Comparison of ENCODE assay signal across 8 mouse cellular contexts in genomic region chr5:114774403-114775051, GRCm38 (mm10). TPM values are rescaled to one million over a fixed set of nuclear protein-coding genes. Genes with fewer than 3 reads are reported as not detected.
A peak's percentile ranks its signal among the peaks of the same experiment; 100 is the strongest.
DNase-seq lines count a peak whose midpoint lies in the region; ATAC-seq and TF ChIP-seq lines count a peak whose summit lies in the region.

Gene Ankrd13a, plus strand, starts transcription at chr5:114774677.

- H3K27ac ChIP-seq in forebrain, embryonic 10.5 days: peak within 1 kb of the TSS; percentile 99
- peak within 1 kb of the TSS; percentile 92 for H3K27ac ChIP-seq in heart, embryonic 15.5 days
- H3K27ac ChIP-seq in liver, embryonic 14.5 days: peak within 1 kb of the TSS; percentile 67
- peak within 1 kb of the TSS; percentile 88 for H3K27ac ChIP-seq in neural tube, embryonic 11.5 days (ENCODE audit: low read depth, low read length)
- H3K27ac ChIP-seq in stomach, postnatal 0 days (replicated peaks): peak within 1 kb of the TSS; percentile 90

- H3K4me3 ChIP-seq in forebrain, embryonic 10.5 days: peak within 1 kb of the TSS; percentile 99
- H3K4me3 ChIP-seq in heart, embryonic 15.5 days: peak within 1 kb of the TSS; percentile 98
- H3K4me3 ChIP-seq in liver, embryonic 14.5 days (ENCODE audit: insufficient read depth in 1 of 2, low read depth in 2 of 2, low read length in 2 of 2): peak within 1 kb of the TSS; percentile 91 to 100
- H3K4me3 ChIP-seq in neural tube, embryonic 11.5 days (ENCODE audit: low read depth, low read length): peak within 1 kb of the TSS; percentile 99
- peak within 1 kb of the TSS; percentile 99 for H3K4me3 ChIP-seq in stomach, postnatal 0 days (ENCODE audit: low read depth, low read length)

- no peaks in the 10 kb centered on the region for H3K36me3 ChIP-seq in forebrain, embryonic 10.5 days (replicated peaks)
- no peaks in the 10 kb centered on the region for H3K36me3 ChIP-seq in heart, embryonic 15.5 days
- H3K36me3 ChIP-seq in liver, embryonic 14.5 days (replicated peaks; ENCODE audit: control insufficient read depth, insufficient read depth, low read depth): no peaks in the 10 kb centered on the region; the same call in 1 of the 2 replicates
- no peaks in the 10 kb centered on the region for H3K36me3 ChIP-seq in neural tube, embryonic 11.5 days (ENCODE audit: control insufficient read depth, insufficient read depth, low read length)
- H3K36me3 ChIP-seq in stomach, postnatal 0 days (ENCODE audit: control insufficient read depth, insufficient read depth, low read length): no peaks in the 10 kb centered on the region

- H3K9ac ChIP-seq in heart, embryonic 15.5 days: peak within 1 kb of the TSS; percentile 81
- H3K9ac ChIP-seq in liver, embryonic 14.5 days (replicated peaks): peak within 1 kb of the TSS; percentile 97
- peak within 1 kb of the TSS; percentile 93 for H3K9ac ChIP-seq in neural tube, embryonic 11.5 days (ENCODE audit: low read length)
- peak within 1 kb of the TSS; percentile 94 for H3K9ac ChIP-seq in stomach, postnatal 0 days (ENCODE audit: low read length)

- DNase-seq in CD8-positive naive resting alpha-beta T cell, adult 2 months (ENCODE audit: low read depth in 2 of 2, low spot score in 2 of 2): peak; percentile 84 to 88
- DNase-seq in c-Kit-positive CD71-negative TER-119-negative erythroid progenitor cells, embryonic 14.5 days (ENCODE audit: low read depth): peak; percentile 81
- peak; percentile 92 for DNase-seq in forebrain, embryonic 10.5 days (ENCODE audit: extremely low spot score, low spot score)
- DNase-seq in kidney, postnatal 25 days: peak; percentile 91 to 96
- peak; percentile 88 to 89 (median 88) for DNase-seq in liver, embryonic 14.5 days (ENCODE audit: low read depth in 3 of 3, low spot score in 3 of 3)
- peak; percentile 93 for DNase-seq in neural tube, embryonic 11.5 days (ENCODE audit: low spot score)
- DNase-seq in stomach, postnatal 0 days (ENCODE audit: low spot score): peak; percentile 92

- no peaks in the 10 kb centered on the region for H3K9me3 ChIP-seq in forebrain, embryonic 10.5 days
- H3K9me3 ChIP-seq in heart, embryonic 15.5 days (replicated peaks): no peaks in the 10 kb centered on the region
- H3K9me3 ChIP-seq in liver, embryonic 14.5 days (ENCODE audit: control insufficient read depth, low read length): no peaks in the 10 kb centered on the region
- H3K9me3 ChIP-seq in neural tube, embryonic 11.5 days (ENCODE audit: control insufficient read depth, low read length): no peaks in the 10 kb centered on the region
- H3K9me3 ChIP-seq in stomach, postnatal 0 days (ENCODE audit: control insufficient read depth, low read length): no peaks in the 10 kb centered on the region

- peak; percentile 56; the same call in 1 of the 2 replicates for TF ChIP-seq EP300 in liver, embryonic 14.5 days (IDR thresholded peaks at IDR 0.05; ENCODE audit: low read depth)
- peak; percentile 52 for TF ChIP-seq EP300 in stomach, postnatal 0 days (optimal IDR thresholded peaks at IDR 0.05)

- TF ChIP-seq CTCF in liver, embryonic 14.5 days (IDR thresholded peaks at IDR 0.05; ENCODE audit: low read depth): no peak
- no peak for TF ChIP-seq CTCF in stomach, postnatal 0 days (IDR thresholded peaks at IDR 0.05; ENCODE audit: low read depth)

- H3K4me1 ChIP-seq in forebrain, embryonic 10.5 days: peaks cover 49% of the 10 kb centered on the region
- peaks cover 28% of the 10 kb centered on the region for H3K4me1 ChIP-seq in heart, embryonic 15.5 days (replicated peaks)
- peaks cover 20 to 37% of the 10 kb centered on the region in 2 experiments for H3K4me1 ChIP-seq in liver, embryonic 14.5 days (replicated peaks; ENCODE audit: control insufficient read depth in 2 of 2, insufficient read depth in 2 of 2, low read length in 1 of 2)
- H3K4me1 ChIP-seq in neural tube, embryonic 11.5 days (ENCODE audit: control insufficient read depth, insufficient read depth, low read length): peaks cover 22% of the 10 kb centered on the region
- H3K4me1 ChIP-seq in stomach, postnatal 0 days (replicated peaks; ENCODE audit: control insufficient read depth, insufficient read depth): 0 out of 2 replicates have a peak, but pooled peaks cover 7% of the 10 kb centered on the region

- peak; percentile 78 for ATAC-seq in heart, embryonic 15.5 days (replicated peaks; ENCODE audit: insufficient number of reproducible peaks, insufficient read depth, low FRiP score, low read depth)
- ATAC-seq in liver, embryonic 14.5 days (ENCODE audit: insufficient read depth): peak; percentile 86
- ATAC-seq in neural tube, embryonic 11.5 days (ENCODE audit: insufficient read depth, low FRiP score, low TSS enrichment): peak; percentile 82
- ATAC-seq in stomach, postnatal 0 days (ENCODE audit: low FRiP score, low TSS enrichment): peak; percentile 89

- no peaks in the 10 kb centered on the region for H3K27me3 ChIP-seq in forebrain, embryonic 10.5 days (ENCODE audit: poor library complexity, severe bottlenecking)
- H3K27me3 ChIP-seq in heart, embryonic 15.5 days: no peaks in the 10 kb centered on the region
- no peaks in the 10 kb centered on the region for H3K27me3 ChIP-seq in liver, embryonic 14.5 days (ENCODE audit: control insufficient read depth, insufficient read depth, low read length)
- H3K27me3 ChIP-seq in neural tube, embryonic 11.5 days (ENCODE audit: control insufficient read depth, insufficient read depth, low read length): no peaks in the 10 kb centered on the region
- no peaks in the 10 kb centered on the region for H3K27me3 ChIP-seq in stomach, postnatal 0 days (ENCODE audit: control insufficient read depth, insufficient read depth, low read length)

- under 1% methylated on average over 67 of the region's 73 CpGs for WGBS in forebrain, embryonic 10.5 days
- WGBS in heart, embryonic 15.5 days: under 1% methylated on average over 62 of the region's 73 CpGs
- under 1% methylated on average over 72 of the region's 73 CpGs for WGBS in liver, embryonic 14.5 days (ENCODE audit: insufficient replicate concordance)
- 0% methylated on average over 29 of the region's 73 CpGs for WGBS in neural tube, embryonic 11.5 days
- WGBS in stomach, postnatal 0 days: under 1% methylated on average over 56 of the region's 73 CpGs

- H3K4me2 ChIP-seq in heart, embryonic 15.5 days: peak within 1 kb of the TSS; percentile 82
- H3K4me2 ChIP-seq in liver, embryonic 14.5 days (ENCODE audit: low read depth): peak within 1 kb of the TSS; percentile 95
- H3K4me2 ChIP-seq in neural tube, embryonic 11.5 days (ENCODE audit: low read depth): peak within 1 kb of the TSS; percentile 87
- peak within 1 kb of the TSS; percentile 79 for H3K4me2 ChIP-seq in stomach, postnatal 0 days (replicated peaks; ENCODE audit: low read depth)

RNA-seq across cellular contexts. Expression of gene Ankrd13a, which starts in this region (rescaled TPM):
- 38.3 and 39.5 TPM in 2 replicates for polyA plus RNA-seq in forebrain, embryonic 10.5 days (2016; fragmentation: Nextera tagmentation; extraction: Ambion mirVana)
- polyA plus RNA-seq in heart, embryonic 15.5 days (2015; fragmentation: Nextera tagmentation; extraction: Ambion mirVana): 28.3 and 42.0 TPM in 2 replicates
- 29.9 and 38.6 TPM in 2 replicates for polyA plus RNA-seq in liver, embryonic 14.5 days (2012; rRNA removed)
- polyA plus RNA-seq in liver, embryonic 14.5 days (2014; fragmentation: Nextera tagmentation; extraction: Ambion mirVana): 46.6 and 59.1 TPM in 2 replicates
- 75.4 and 88.6 TPM in 2 replicates for polyA plus RNA-seq in neural tube, embryonic 11.5 days (2014; fragmentation: Nextera tagmentation; extraction: Ambion mirVana)
- 36.4 and 41.7 TPM in 2 replicates for polyA plus RNA-seq in stomach, postnatal 0 days (2015; fragmentation: Nextera tagmentation; extraction: Ambion mirVana)

Comparison
In these comparisons a context has a peak if more than half of its experiments do, and no peak if none do; other contexts are left out.
1. Peak in every context shown above with its lines: DNase-seq, ATAC-seq, H3K4me3 ChIP-seq and H3K27ac ChIP-seq.